Mouse (Mus musculus): Measurements from ENCODE around the gene Ddx10. TPM values are rescaled to one million over a fixed set of nuclear protein-coding genes. Genes with fewer than 3 reads are reported as not detected.

Gene Ddx10
- total and polyA plus RNA-seq, 3 experiments = 45.1 to 48.4 (median 46.5) TPM

DNA sequence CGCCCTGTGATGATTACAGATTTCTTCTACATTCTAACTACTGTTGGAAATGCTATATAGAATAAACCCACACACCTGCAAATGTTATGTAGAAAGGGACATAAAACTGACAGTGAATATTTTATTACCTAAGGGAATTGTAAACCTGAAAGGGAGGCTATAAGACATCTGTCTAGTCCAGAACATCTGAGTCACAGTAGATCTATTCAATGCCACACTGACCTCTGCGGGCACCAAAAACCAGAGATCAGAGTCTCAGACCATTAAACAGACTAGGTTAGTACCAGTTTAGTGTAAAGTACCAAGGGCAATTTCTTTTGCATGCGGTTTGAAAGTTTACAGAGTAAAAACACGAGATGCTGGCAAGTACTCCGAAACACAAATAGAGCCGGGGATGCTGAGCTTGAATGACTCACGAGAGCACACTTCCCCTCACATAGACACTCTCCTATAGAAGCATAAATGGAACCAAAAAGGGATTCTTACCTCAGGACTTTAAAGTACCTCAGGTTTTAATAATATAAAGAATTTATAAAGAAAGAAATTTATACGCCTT, 107.2 kb downstream of the Ddx10 start:
- Histone ChIP-seq H3K36me3 (ENCODE audit: control insufficient read depth in 1 of 2, insufficient read depth in 2 of 2, low read length in 2 of 2) (no peaks in the 10 kb centered on the region), H3K27ac (ENCODE audit: control insufficient read depth, low read depth, low read length) (no peak overlapping the region), H3K9me3 (replicated peaks; ENCODE audit: insufficient read depth, low read length) (no peaks in the 10 kb centered on the region), H3K4me3 (ENCODE audit: control insufficient read depth in 1 of 2, insufficient read depth in 1 of 2, low read depth in 2 of 2, low read length in 2 of 2) (no peak overlapping the region), H3K4me1 (ENCODE audit: control insufficient read depth in 1 of 2, insufficient read depth in 2 of 2, low read length in 2 of 2) (no peaks in the 10 kb centered on the region), H3K79me2 (ENCODE audit: control insufficient read depth, insufficient read depth, low read length, poor library complexity) (no peaks in the 10 kb centered on the region), H3K27me3 (ENCODE audit: control insufficient read depth in 1 of 2, insufficient read depth in 2 of 2, low read length in 2 of 2) (no peaks in the 10 kb centered on the region), H3K9ac (ENCODE audit: control insufficient read depth, low read depth, low read length, poor library complexity, severe bottlenecking) (no peak overlapping the region)
- TF ChIP-seq USF1 (IDR thresholded peaks at IDR 0.05; ENCODE audit: low read depth, low read length) (no peak), POLR2AphosphoS5 (IDR thresholded peaks at IDR 0.05; ENCODE audit: borderline replicate concordance, low read depth, low read length) (no peak), MEF2A (IDR thresholded peaks at IDR 0.05; ENCODE audit: extremely low read depth, insufficient replicate concordance, low read depth, low read length, poor library complexity, severe bottlenecking) (no peak), ETS1 (IDR thresholded peaks at IDR 0.05; ENCODE audit: low read depth, low read length) (no peak), POLR2AphosphoS2 (IDR thresholded peaks at IDR 0.05; ENCODE audit: low read length) (no peak), POLR2A (IDR thresholded peaks at IDR 0.05; ENCODE audit: control insufficient read depth in 1 of 2, insufficient read depth in 1 of 2, low read depth in 1 of 2, low read length in 2 of 2, poor library complexity in 1 of 2) (no peak), HCFC1 (IDR thresholded peaks at IDR 0.05; ENCODE audit: low read depth, low read length) (no peak), E2F4 (IDR thresholded peaks at IDR 0.05; ENCODE audit: borderline replicate concordance, low read depth, low read length) (no peak), NRF1 (IDR thresholded peaks at IDR 0.05; ENCODE audit: insufficient read depth, low read depth, low read length, poor library complexity, severe bottlenecking) (no peak)
- no peak for DNase-seq (ENCODE audit: low read depth, low spot score)

DNA sequence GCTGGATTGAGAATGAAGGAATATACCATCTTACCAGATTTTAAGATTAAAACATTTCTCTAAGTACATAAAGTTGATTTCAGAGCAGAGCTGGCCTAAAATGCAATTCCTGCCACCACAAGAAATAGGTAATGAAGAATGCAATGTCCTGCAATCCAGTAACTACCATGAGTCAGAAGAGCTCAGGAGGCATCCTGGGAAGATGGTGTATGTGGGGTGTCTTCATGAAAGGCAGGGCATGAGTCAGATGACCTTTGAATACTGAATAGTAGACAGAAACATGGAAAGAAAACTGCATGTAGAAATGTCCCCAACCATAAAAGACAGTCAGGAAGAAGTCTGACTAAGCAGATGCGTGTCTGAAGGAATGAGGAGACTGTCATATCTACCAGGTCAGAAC, 115.0 kb downstream of the Ddx10 start:
- DNase-seq (ENCODE audit: low read depth, low spot score) = no peak
- peaks cover 4 to 5% of the 10 kb centered on the region in 2 experiments; a peak in 3 of 4 replicates for H3K4me1 ChIP-seq (ENCODE audit: control insufficient read depth in 1 of 2, insufficient read depth in 2 of 2, low read length in 2 of 2)
- no peak overlapping the region for H3K9ac ChIP-seq (ENCODE audit: control insufficient read depth, low read depth, low read length, poor library complexity, severe bottlenecking)
- no peaks in the 10 kb centered on the region for H3K9me3 ChIP-seq (replicated peaks; ENCODE audit: insufficient read depth, low read length)
- no peak overlapping the region for H3K27ac ChIP-seq (ENCODE audit: control insufficient read depth, low read depth, low read length)
- TF ChIP-seq SMC3 (IDR thresholded peaks at IDR 0.05; ENCODE audit: low read depth, low read length) (no peak), ETS1 (IDR thresholded peaks at IDR 0.05; ENCODE audit: low read depth, low read length) (no peak), USF1 (IDR thresholded peaks at IDR 0.05; ENCODE audit: low read depth, low read length) (no peak), BHLHE40 (IDR thresholded peaks at IDR 0.05; ENCODE audit: borderline replicate concordance, low read depth, low read length) (no peak), NELFE (IDR thresholded peaks at IDR 0.05; ENCODE audit: low read depth, low read length) (no peak), GABPA (IDR thresholded peaks at IDR 0.05; ENCODE audit: low read depth, low read length) (no peak), RCOR1 (IDR thresholded peaks at IDR 0.05; ENCODE audit: low read depth, low read length) (no peak), POLR2AphosphoS2 (IDR thresholded peaks at IDR 0.05; ENCODE audit: low read length) (no peak), USF2 (IDR thresholded peaks at IDR 0.05; ENCODE audit: borderline replicate concordance in 1 of 2, insufficient read depth in 1 of 2, low read depth in 1 of 2, low read length in 2 of 2) (no peak), POLR2AphosphoS5 (IDR thresholded peaks at IDR 0.05; ENCODE audit: borderline replicate concordance, low read depth, low read length) (no peak), CHD1 (IDR thresholded peaks at IDR 0.05; ENCODE audit: low read depth, low read length) (no peak), CTCF (IDR thresholded peaks at IDR 0.05 in 2 of 3, conservative IDR thresholded peaks at IDR 0.05 in 1 of 3; ENCODE audit: control insufficient read depth in 1 of 3, insufficient read depth in 1 of 3, low read depth in 2 of 3, low read length in 3 of 3, poor library complexity in 1 of 3, severe bottlenecking in 1 of 3) (no peak), KAT2A (conservative IDR thresholded peaks at IDR 0.05; ENCODE audit: low read depth, low read length) (no peak), MAFK (IDR thresholded peaks at IDR 0.05; ENCODE audit: borderline replicate concordance, low read depth, low read length) (no peak), POLR2A (IDR thresholded peaks at IDR 0.05; ENCODE audit: control insufficient read depth in 1 of 2, insufficient read depth in 1 of 2, low read depth in 1 of 2, low read length in 2 of 2, poor library complexity in 1 of 2) (no peak), SIN3A (IDR thresholded peaks at IDR 0.05; ENCODE audit: low read length) (no peak), TAL1 (IDR thresholded peaks at IDR 0.05; ENCODE audit: low read length) (no peak)
- H3K27me3 ChIP-seq (ENCODE audit: control insufficient read depth in 1 of 2, insufficient read depth in 2 of 2, low read length in 2 of 2) = no peaks in the 10 kb centered on the region
- no peaks in the 10 kb centered on the region for H3K79me2 ChIP-seq (ENCODE audit: control insufficient read depth, insufficient read depth, low read length, poor library complexity)
- no peak overlapping the region for H3K4me3 ChIP-seq (ENCODE audit: control insufficient read depth in 1 of 2, insufficient read depth in 1 of 2, low read depth in 2 of 2, low read length in 2 of 2)
- peaks cover 0 to 13% of the 10 kb centered on the region in 2 experiments; a peak in 2 of 4 replicates for H3K36me3 ChIP-seq (ENCODE audit: control insufficient read depth in 1 of 2, insufficient read depth in 2 of 2, low read length in 2 of 2)

Data from MEL (cell line).